Mouse (Mus musculus) intestine, embryonic 14.5 days (tissue): ENCODE results near the gene Snca. TPM values are rescaled to one million over a fixed set of nuclear protein-coding genes. Genes with fewer than 3 reads are reported as not detected.

Source experiments
- ATAC-seq: fragments of 200-750 bp; cut with Nextera tagmentation; replicated peaks from 2 replicates; pipeline ENCODE4 v1.8.0; 2017; ENCODE audit warnings: low read depth, moderate number of reproducible peaks, moderate TSS enrichment, moderate library complexity; ENCODE audit not compliant: low FRiP score, low TSS enrichment
- DNase-seq: peaks from one replicate; pipeline ENCODE4 v3.0.0-alpha.2; 2018; ENCODE audit warnings: low spot score
- H3K27ac ChIP-seq: fragments of 300-500 bp; sonication (generic); 2 replicates; pipeline ENCODE4 v1.5.1; 2014; ENCODE audit warnings: low read depth, mild to moderate bottlenecking, control low read depth
- H3K27me3 ChIP-seq: fragments of 300-500 bp; sonication (generic); replicated peaks from 2 replicates; pipeline ENCODE4 v1.6.1; 2014; ENCODE audit warnings: low read length, control low read depth; ENCODE audit not compliant: control insufficient read depth, insufficient read depth
- H3K36me3 ChIP-seq: fragments of 300-500 bp; sonication (generic); 2 replicates; pipeline ENCODE4 v1.6.1; 2014; ENCODE audit warnings: low read length, control low read depth; ENCODE audit not compliant: control insufficient read depth, insufficient read depth
- H3K4me1 ChIP-seq: fragments of 300-500 bp; sonication (generic); replicated peaks from 2 replicates; pipeline ENCODE4 v1.6.1; 2014; ENCODE audit warnings: low read length, control low read depth, mixed read lengths; ENCODE audit not compliant: control insufficient read depth, insufficient read depth
- H3K4me2 ChIP-seq: fragments of 300-500 bp; sonication (generic); 2 replicates; pipeline ENCODE4 v1.6.1; 2014; ENCODE audit warnings: low read length
- H3K4me3 ChIP-seq: fragments of 300-500 bp; sonication (generic); 2 replicates; pipeline ENCODE4 v1.5.1; 2014; ENCODE audit warnings: low read depth, low read length, control low read depth, mixed read lengths
- H3K9ac ChIP-seq: fragments of 300-500 bp; sonication (generic); 2 replicates; pipeline ENCODE4 v1.6.1; 2014; ENCODE audit warnings: mild to moderate bottlenecking, low read length
- H3K9me3 ChIP-seq: fragments of 300-500 bp; sonication (generic); 2 replicates; pipeline ENCODE4 v1.6.1; 2016; ENCODE audit warnings: low read length, control low read depth; ENCODE audit not compliant: control insufficient read depth
- WGBS: fragments of 180-500 bp; shearing (Covaris S2); extraction: QIAGEN DNeasy Blood & Tissue Kit; methylation state at CpG from one replicate; pipeline ENCODE4 v1.1.7; 2014; 5-methylcytosine and 5-hydroxymethylcytosine counted together
- polyA plus RNA-seq: library from polyadenylated mRNA; unstranded; fragments of >200 nt; fragmentation: Nextera tagmentation; extraction: Ambion mirVana; gene quantifications from 2 replicates; pipeline ENCODE4 v1.2.1, GENCODE M21; 2014

The Snca gene
- polyA plus RNA-seq, 1 experiment from 2014 or later = 19.3 TPM

GRCm38 (mm10) chr6:60813516-60813915, 16.1 kb downstream of the Snca start:
- no peaks in the 10 kb centered on the region for H3K27me3 ChIP-seq
- H3K9ac ChIP-seq = no peak overlapping the region

GRCm38 (mm10) chr6:60798266-60798665, 31.4 kb downstream of the Snca start:
- no peaks in the 10 kb centered on the region for H3K36me3 ChIP-seq
- no peak overlapping the region for H3K4me2 ChIP-seq
- WGBS = 91% methylated on average over 1 of the region's 1 CpGs
- no peaks in the 10 kb centered on the region for H3K4me1 ChIP-seq
- no peak for ATAC-seq
- no peak overlapping the region for H3K9ac ChIP-seq
- no peak overlapping the region for H3K4me3 ChIP-seq
- DNase-seq = no peak
- no peak overlapping the region for H3K27ac ChIP-seq
- no peaks in the 10 kb centered on the region for H3K9me3 ChIP-seq
- H3K27me3 ChIP-seq = no peaks in the 10 kb centered on the region

More at GRCm38 (mm10) chr6:60813516-60813915, 16.1 kb downstream of the Snca start:
- 69% methylated on average over 3 of the region's 3 CpGs for WGBS
- no peak overlapping the region for H3K4me3 ChIP-seq
- no peaks in the 10 kb centered on the region for H3K9me3 ChIP-seq
- H3K27ac ChIP-seq = no peak overlapping the region
- DNase-seq (no peak), ATAC-seq (no peak)
- no peaks in the 10 kb centered on the region for H3K36me3 ChIP-seq
- no peak overlapping the region for H3K4me2 ChIP-seq
- no peaks in the 10 kb centered on the region for H3K4me1 ChIP-seq

- ATAC-seq = no peak
- Histone ChIP-seq H3K9me3 (no peaks in the 10 kb centered on the region), H3K9ac (no peak overlapping the region), H3K36me3 (no peaks in the 10 kb centered on the region), H3K4me2 (no peak overlapping the region), H3K27ac (no peak overlapping the region), H3K4me3 (no peak overlapping the region), H3K27me3 (no peaks in the 10 kb centered on the region), H3K4me1 (no peaks in the 10 kb centered on the region)
- no peak for DNase-seq
- WGBS = 49% methylated on average over 3 of the region's 3 CpGs
Measured at GRCm38 (mm10) chr6:60793659-60794365, 35.8 kb downstream of the Snca start.

GRCm38 (mm10) chr6:60786955-60787354, 42.7 kb downstream of the Snca start:
- H3K4me3 ChIP-seq = no peak overlapping the region
- WGBS = 87% methylated on average over 1 of the region's 1 CpGs

GRCm38 (mm10) chr6:60771899-60772298, 57.8 kb downstream of the Snca start:
- WGBS = 71% methylated on average over 1 of the region's 1 CpGs
- DNase-seq = no peak

More at GRCm38 (mm10) chr6:60786955-60787354, 42.7 kb downstream of the Snca start:
- Histone ChIP-seq H3K9me3 (no peaks in the 10 kb centered on the region), H3K27me3 (no peaks in the 10 kb centered on the region), H3K4me1 (no peaks in the 10 kb centered on the region), H3K4me2 (no peak overlapping the region), H3K9ac (no peak overlapping the region), H3K36me3 (no peaks in the 10 kb centered on the region), H3K27ac (no peak overlapping the region)
- ATAC-seq (no peak), DNase-seq (no peak)

GRCm38 (mm10) chr6:60765696-60766095, 64.0 kb downstream of the Snca start:
- no peak overlapping the region for H3K4me2 ChIP-seq
- H3K9me3 ChIP-seq = no peaks in the 10 kb centered on the region
- H3K9ac ChIP-seq = no peak overlapping the region
- no peaks in the 10 kb centered on the region for H3K27me3 ChIP-seq
- DNase-seq (no peak), ATAC-seq (no peak)
- no peak overlapping the region for H3K27ac ChIP-seq
- no peak overlapping the region for H3K4me3 ChIP-seq
- 78% methylated on average over 3 of the region's 3 CpGs for WGBS
- no peaks in the 10 kb centered on the region for H3K36me3 ChIP-seq
- H3K4me1 ChIP-seq = no peaks in the 10 kb centered on the region

More at GRCm38 (mm10) chr6:60771899-60772298, 57.8 kb downstream of the Snca start:
- Histone ChIP-seq H3K4me1 (no peaks in the 10 kb centered on the region), H3K4me2 (no peak overlapping the region), H3K4me3 (no peak overlapping the region), H3K9ac (no peak overlapping the region), H3K27me3 (no peaks in the 10 kb centered on the region), H3K27ac (no peak overlapping the region), H3K36me3 (no peaks in the 10 kb centered on the region), H3K9me3 (no peaks in the 10 kb centered on the region)
- ATAC-seq = no peak

- Histone ChIP-seq H3K4me3 (no peak overlapping the region), H3K4me2 (no peak overlapping the region), H3K4me1 (no peaks in the 10 kb centered on the region), H3K36me3 (no peaks in the 10 kb centered on the region), H3K27ac (no peak overlapping the region), H3K9ac (no peak overlapping the region), H3K9me3 (no peaks in the 10 kb centered on the region), H3K27me3 (no peaks in the 10 kb centered on the region)
- DNase-seq = no peak
- WGBS = 88% methylated on average over 4 of the region's 4 CpGs
- no peak for ATAC-seq
Measured at GRCm38 (mm10) chr6:60762864-60763263, 66.8 kb downstream of the Snca start.

GRCm38 (mm10) chr6:60761710-60762109, 67.9 kb downstream of the Snca start:
- H3K4me2 ChIP-seq = no peak overlapping the region
- no peaks in the 10 kb centered on the region for H3K4me1 ChIP-seq
- no peaks in the 10 kb centered on the region for H3K27me3 ChIP-seq
- WGBS = 53% methylated on average over 2 of the region's 2 CpGs
- DNase-seq (no peak), ATAC-seq (no peak)
- no peaks in the 10 kb centered on the region for H3K36me3 ChIP-seq
- H3K9ac ChIP-seq = no peak overlapping the region
- H3K27ac ChIP-seq = no peak overlapping the region
- no peak overlapping the region for H3K4me3 ChIP-seq
- H3K9me3 ChIP-seq = no peaks in the 10 kb centered on the region

GRCm38 (mm10) chr6:60754975-60755374, 74.7 kb downstream of the Snca start:
- no peaks in the 10 kb centered on the region for H3K36me3 ChIP-seq
- ATAC-seq = no peak
- WGBS = 86% methylated on average over 1 of the region's 1 CpGs
- no peak overlapping the region for H3K27ac ChIP-seq
- no peaks in the 10 kb centered on the region for H3K4me1 ChIP-seq
- no peak overlapping the region for H3K9ac ChIP-seq
- H3K4me3 ChIP-seq = no peak overlapping the region
- no peaks in the 10 kb centered on the region for H3K9me3 ChIP-seq
- no peak overlapping the region for H3K4me2 ChIP-seq
- DNase-seq = no peak
- H3K27me3 ChIP-seq = no peaks in the 10 kb centered on the region
